Mouse (Mus musculus): Measurements from ENCODE around the gene Alkbh3. TPM values are rescaled to one million over a fixed set of nuclear protein-coding genes. Genes with fewer than 3 reads are reported as not detected.
A peak's percentile ranks its signal among the peaks of the same experiment; 100 is the strongest.

The Alkbh3 gene
- polyA plus RNA-seq (2015; fragmentation: Nextera tagmentation; extraction: Ambion mirVana): 58.8 and 63.2 TPM in 2 replicates

DNA sequence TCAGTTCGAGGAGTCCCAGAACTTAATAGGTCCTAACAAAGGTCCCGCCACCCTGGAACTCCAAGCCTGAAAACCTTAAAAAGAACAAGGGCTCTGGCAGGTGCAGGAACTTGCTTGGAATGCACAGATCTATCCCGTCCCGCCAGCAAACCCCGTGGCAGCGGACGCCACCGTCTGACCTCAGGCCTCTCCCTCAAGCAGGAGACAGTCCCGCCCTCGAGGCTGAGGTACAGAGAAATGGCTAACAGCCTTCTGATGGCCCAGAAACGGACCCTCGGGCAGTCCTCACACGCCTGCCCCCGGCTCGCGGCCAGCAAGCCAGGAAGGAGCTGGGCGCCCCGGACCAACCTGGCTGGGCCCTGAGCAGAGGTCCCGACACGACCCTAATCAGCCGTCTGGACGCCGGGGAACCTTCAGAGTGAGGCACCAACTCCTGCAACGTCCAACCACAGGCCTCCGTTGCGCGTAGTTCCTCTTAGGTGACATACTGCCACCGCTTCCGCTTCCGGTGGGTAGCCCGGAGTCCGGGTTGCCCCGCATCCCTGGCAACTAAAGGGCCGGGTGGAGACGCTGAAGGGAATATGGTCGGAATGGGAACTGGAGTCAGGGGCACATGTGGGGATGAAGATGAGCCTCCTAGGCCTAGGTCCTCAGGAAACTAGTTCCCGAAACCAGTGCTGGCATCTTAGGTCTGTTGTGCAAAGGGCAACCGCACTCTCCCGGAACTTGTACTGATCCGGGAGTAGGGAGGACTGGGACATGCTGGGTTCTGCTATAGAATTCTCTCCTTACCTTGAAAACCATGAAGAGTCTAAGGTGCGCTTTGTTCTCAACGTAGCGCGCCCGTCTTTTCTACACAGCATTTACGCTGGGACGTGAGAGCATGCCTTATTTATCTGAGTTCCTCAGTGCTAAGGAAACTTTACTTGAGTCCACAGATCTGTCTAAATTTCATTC is at the start of gene Alkbh3:
Alkbh3 (minus strand) TSS at position 473 of the 957 bp plus-strand sequence.
- H3K36me3 ChIP-seq (ENCODE audit: control insufficient read depth, insufficient read depth): peaks cover 20% of the 10 kb centered on the region
- H3K4me3 ChIP-seq (ENCODE audit: low read depth, low read length): peak within 1 kb of the TSS; percentile 94
- H3K4me2 ChIP-seq (replicated peaks; ENCODE audit: low read depth): peak within 1 kb of the TSS; percentile 82
- no peaks in the 10 kb centered on the region for H3K9me3 ChIP-seq (ENCODE audit: control insufficient read depth)
- WGBS: 7% methylated on average over 47 of the region's 47 CpGs
- peak within 1 kb of the TSS; percentile 70 for H3K27ac ChIP-seq (ENCODE audit: low read depth, low read length)
- peak; percentile 99 for ATAC-seq
- H3K27me3 ChIP-seq (replicated peaks; ENCODE audit: control insufficient read depth, insufficient read depth, low read length): no peaks in the 10 kb centered on the region
- H3K9ac ChIP-seq (ENCODE audit: low read depth, low read length): peak within 1 kb of the TSS; percentile 86
- H3K4me1 ChIP-seq (replicated peaks; ENCODE audit: control insufficient read depth, insufficient read depth, low read length): no peaks in the 10 kb centered on the region; the same call in 1 of the 2 replicates
- TF ChIP-seq CTCF (IDR thresholded peaks at IDR 0.05; ENCODE audit: low read depth): no peak

DNA sequence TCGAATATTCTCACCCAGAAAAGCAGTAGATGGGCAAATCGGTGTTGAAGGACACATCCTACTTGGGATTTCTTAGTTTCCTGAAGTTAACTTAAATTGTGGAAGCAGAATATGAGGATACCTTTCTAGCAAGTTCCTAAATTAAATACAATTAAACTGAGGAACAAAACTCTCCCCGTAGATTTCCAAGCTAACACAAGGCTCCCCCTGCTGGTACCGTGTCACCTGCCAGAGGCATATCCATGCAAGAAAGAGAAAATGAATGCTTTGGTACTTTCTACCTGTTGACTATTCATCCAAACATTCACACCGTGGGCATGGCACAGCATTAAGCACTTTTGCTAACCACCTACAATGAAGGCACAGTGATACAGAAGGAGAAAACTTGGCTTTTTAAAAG is 48.9 kb upstream of the Alkbh3 start:
- Histone ChIP-seq H3K4me3 (ENCODE audit: low read depth, low read length) (no peak overlapping the region), H3K4me2 (replicated peaks; ENCODE audit: low read depth) (no peak overlapping the region), H3K36me3 (ENCODE audit: control insufficient read depth, insufficient read depth) (no peaks in the 10 kb centered on the region), H3K27ac (ENCODE audit: low read depth, low read length) (no peak overlapping the region), H3K9me3 (ENCODE audit: control insufficient read depth) (no peaks in the 10 kb centered on the region), H3K4me1 (replicated peaks; ENCODE audit: control insufficient read depth, insufficient read depth, low read length) (no peaks in the 10 kb centered on the region), H3K27me3 (replicated peaks; ENCODE audit: control insufficient read depth, insufficient read depth, low read length) (no peaks in the 10 kb centered on the region), H3K9ac (ENCODE audit: low read depth, low read length) (no peak overlapping the region)
- WGBS: 78% methylated on average over 5 of the region's 5 CpGs
- TF ChIP-seq CTCF (IDR thresholded peaks at IDR 0.05; ENCODE audit: low read depth): peak; percentile 67
- ATAC-seq: no peak

DNA sequence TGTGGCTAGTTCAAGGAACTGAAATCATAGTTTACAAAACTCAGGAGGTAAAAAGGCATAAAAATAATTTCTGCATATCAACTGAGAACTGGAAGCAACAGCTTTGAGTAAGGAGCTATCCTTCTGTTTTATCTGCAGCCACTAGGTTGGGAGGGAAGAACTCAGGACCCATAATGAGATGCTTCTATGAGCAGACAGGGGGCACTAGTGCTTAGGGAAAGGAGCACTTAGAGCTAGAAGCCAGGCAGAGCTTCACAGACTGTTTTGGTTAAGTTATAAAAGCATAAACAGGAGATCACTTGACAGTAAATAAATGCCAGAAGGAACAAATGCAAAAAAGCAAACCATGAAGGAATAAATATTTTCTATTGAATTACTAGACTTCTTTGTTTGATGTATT is 44.2 kb upstream of the Alkbh3 start:
- peak; percentile 88 for TF ChIP-seq CTCF (IDR thresholded peaks at IDR 0.05; ENCODE audit: low read depth)
- H3K4me2 ChIP-seq (replicated peaks; ENCODE audit: low read depth): no peak overlapping the region
- no peak overlapping the region for H3K9ac ChIP-seq (ENCODE audit: low read depth, low read length)
- H3K36me3 ChIP-seq (ENCODE audit: control insufficient read depth, insufficient read depth): peaks cover 6% of the 10 kb centered on the region; the same call in 1 of the 2 replicates
- no peaks in the 10 kb centered on the region for H3K27me3 ChIP-seq (replicated peaks; ENCODE audit: control insufficient read depth, insufficient read depth, low read length)
- H3K4me3 ChIP-seq (ENCODE audit: low read depth, low read length): no peak overlapping the region
- no peak for ATAC-seq
- no peaks in the 10 kb centered on the region for H3K4me1 ChIP-seq (replicated peaks; ENCODE audit: control insufficient read depth, insufficient read depth, low read length)
- no peak overlapping the region for H3K27ac ChIP-seq (ENCODE audit: low read depth, low read length)
- H3K9me3 ChIP-seq (ENCODE audit: control insufficient read depth): no peaks in the 10 kb centered on the region

DNA sequence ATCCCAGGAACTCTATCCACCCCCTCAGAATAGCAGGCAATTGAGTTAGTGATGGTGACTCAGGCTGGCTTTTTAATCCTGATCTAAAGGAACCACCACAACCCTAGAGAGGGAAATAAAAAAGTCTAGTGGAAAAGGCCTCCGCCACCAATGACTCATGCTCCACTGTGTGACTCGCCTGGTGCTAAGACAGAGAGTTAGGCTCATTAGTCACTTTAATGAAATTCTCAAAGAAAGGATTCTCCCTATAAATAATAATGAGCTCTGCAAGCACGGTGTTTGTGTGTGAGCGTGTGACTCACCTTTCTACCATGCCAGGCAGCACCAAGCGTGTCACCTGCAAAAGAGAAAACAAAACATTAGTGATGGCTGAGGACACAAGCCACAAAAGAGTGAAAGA is 41.3 kb upstream of the Alkbh3 start:
- TF ChIP-seq CTCF (IDR thresholded peaks at IDR 0.05; ENCODE audit: low read depth): no peak
- H3K4me2 ChIP-seq (replicated peaks; ENCODE audit: low read depth): no peak overlapping the region
- no peaks in the 10 kb centered on the region for H3K4me1 ChIP-seq (replicated peaks; ENCODE audit: control insufficient read depth, insufficient read depth, low read length)
- no peaks in the 10 kb centered on the region for H3K27me3 ChIP-seq (replicated peaks; ENCODE audit: control insufficient read depth, insufficient read depth, low read length)
- WGBS: 89% methylated on average over 5 of the region's 5 CpGs
- no peak overlapping the region for H3K27ac ChIP-seq (ENCODE audit: low read depth, low read length)
- no peak overlapping the region for H3K9ac ChIP-seq (ENCODE audit: low read depth, low read length)
- peaks cover 6% of the 10 kb centered on the region; the same call in 1 of the 2 replicates for H3K36me3 ChIP-seq (ENCODE audit: control insufficient read depth, insufficient read depth)
- ATAC-seq: no peak
- no peaks in the 10 kb centered on the region for H3K9me3 ChIP-seq (ENCODE audit: control insufficient read depth)
- no peak overlapping the region for H3K4me3 ChIP-seq (ENCODE audit: low read depth, low read length)

DNA sequence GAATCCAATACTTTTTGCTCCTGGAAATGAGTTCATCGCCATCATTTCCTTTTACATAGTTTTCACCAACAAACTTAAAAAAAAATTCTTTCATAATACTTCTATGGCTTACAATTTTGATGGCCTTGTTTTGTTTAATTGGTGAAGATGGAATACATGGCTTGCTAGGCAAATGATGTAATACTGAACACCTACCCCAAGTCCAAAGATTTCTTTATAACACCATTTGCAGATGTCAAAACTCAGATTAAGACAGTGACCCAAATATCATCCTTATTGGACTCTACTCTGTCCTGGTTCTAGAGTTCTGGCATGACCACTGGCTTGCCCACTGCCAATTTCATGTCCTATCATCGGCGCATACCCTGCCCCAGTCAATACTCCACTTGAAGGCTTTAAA is 40.3 kb upstream of the Alkbh3 start:
- no peak for ATAC-seq
- Histone ChIP-seq H3K9ac (ENCODE audit: low read depth, low read length) (no peak overlapping the region), H3K4me3 (ENCODE audit: low read depth, low read length) (no peak overlapping the region), H3K4me1 (replicated peaks; ENCODE audit: control insufficient read depth, insufficient read depth, low read length) (no peaks in the 10 kb centered on the region), H3K27ac (ENCODE audit: low read depth, low read length) (no peak overlapping the region), H3K4me2 (replicated peaks; ENCODE audit: low read depth) (no peak overlapping the region), H3K9me3 (ENCODE audit: control insufficient read depth) (no peaks in the 10 kb centered on the region), H3K36me3 (ENCODE audit: control insufficient read depth, insufficient read depth) (peaks cover 6% of the 10 kb centered on the region; the same call in 1 of the 2 replicates), H3K27me3 (replicated peaks; ENCODE audit: control insufficient read depth, insufficient read depth, low read length) (no peaks in the 10 kb centered on the region)
- 97% methylated on average over 3 of the region's 3 CpGs for WGBS
- TF ChIP-seq CTCF (IDR thresholded peaks at IDR 0.05; ENCODE audit: low read depth): no peak

DNA sequence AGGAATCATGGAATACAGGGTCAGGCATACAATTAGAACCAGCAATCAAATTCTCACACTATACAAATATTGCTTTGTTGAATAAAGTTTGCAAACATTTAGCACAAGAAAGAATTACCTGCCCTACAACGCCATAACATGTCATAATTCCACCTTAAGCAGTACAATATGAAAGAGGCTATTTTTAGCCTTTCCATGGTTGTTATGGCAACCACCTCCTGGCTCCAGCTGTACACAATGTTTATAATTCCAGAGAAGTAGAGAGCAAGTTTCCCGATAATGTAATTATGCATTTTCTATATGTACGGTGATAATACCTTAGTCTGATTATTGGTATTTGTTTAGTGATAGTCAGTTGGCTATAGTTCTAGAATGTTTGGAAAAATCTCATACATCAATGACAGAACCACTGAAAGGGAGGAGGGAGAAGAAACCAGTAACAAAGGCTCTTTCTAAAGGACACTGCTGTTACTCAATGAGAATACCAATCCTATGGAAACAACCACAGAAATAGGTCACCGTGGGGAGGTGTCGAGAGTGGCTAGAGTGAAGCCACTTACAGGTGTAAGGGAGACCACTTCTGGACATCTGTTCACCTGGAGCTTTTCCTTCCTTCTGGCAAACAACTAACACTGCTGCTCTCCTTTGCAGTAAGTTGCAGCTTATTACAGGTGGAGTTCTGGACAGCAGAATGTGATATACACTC is 39.0 kb upstream of the Alkbh3 start:
- TF ChIP-seq CTCF (IDR thresholded peaks at IDR 0.05; ENCODE audit: low read depth): no peak
- Histone ChIP-seq H3K9me3 (ENCODE audit: control insufficient read depth) (no peaks in the 10 kb centered on the region), H3K4me2 (replicated peaks; ENCODE audit: low read depth) (no peak overlapping the region), H3K9ac (ENCODE audit: low read depth, low read length) (no peak overlapping the region), H3K4me3 (ENCODE audit: low read depth, low read length) (no peak overlapping the region), H3K27me3 (replicated peaks; ENCODE audit: control insufficient read depth, insufficient read depth, low read length) (no peaks in the 10 kb centered on the region), H3K4me1 (replicated peaks; ENCODE audit: control insufficient read depth, insufficient read depth, low read length) (peaks cover 4% of the 10 kb centered on the region; the same call in 1 of the 2 replicates), H3K27ac (ENCODE audit: low read depth, low read length) (no peak overlapping the region), H3K36me3 (ENCODE audit: control insufficient read depth, insufficient read depth) (peaks cover 6% of the 10 kb centered on the region; the same call in 1 of the 2 replicates)
- no peak for ATAC-seq
- WGBS: 55% methylated on average over 5 of the region's 5 CpGs

Data from intestine, postnatal 0 days (tissue).